Mouse (Mus musculus) liver, embryonic 15.5 days (tissue): ENCODE results near the gene Sstr5. TPM values are rescaled to one million over a fixed set of nuclear protein-coding genes. Genes with fewer than 3 reads are reported as not detected.
A peak's percentile ranks its signal among the peaks of the same experiment; 100 is the strongest.

Experiments
- ATAC-seq: fragments of 200-750 bp; cut with Nextera tagmentation; 2 replicates; pipeline ENCODE4 v1.8.0; 2017; ENCODE audit warnings: moderate number of reproducible peaks, mild to moderate bottlenecking, moderate library complexity; ENCODE audit not compliant: insufficient read depth
- H3K27ac ChIP-seq: fragments of 300-500 bp; sonication (generic); replicated peaks from 2 replicates; pipeline ENCODE4 v1.5.1; 2015; ENCODE audit warnings: mild to moderate bottlenecking, inconsistent platforms
- H3K27me3 ChIP-seq: fragments of 300-500 bp; sonication (generic); 2 replicates; pipeline ENCODE4 v1.6.1; 2015; ENCODE audit warnings: mild to moderate bottlenecking, inconsistent platforms
- H3K36me3 ChIP-seq: fragments of 300-500 bp; sonication (generic); replicated peaks from 2 replicates; pipeline ENCODE4 v1.6.1; 2015; ENCODE audit warnings: moderate library complexity, mild to moderate bottlenecking, inconsistent platforms
- H3K4me1 ChIP-seq: fragments of 300-500 bp; sonication (generic); replicated peaks from 2 replicates; pipeline ENCODE4 v1.6.1; 2015; ENCODE audit warnings: inconsistent platforms
- H3K4me2 ChIP-seq: fragments of 300-500 bp; sonication (generic); 2 replicates; pipeline ENCODE4 v1.6.1; 2015; ENCODE audit warnings: moderate library complexity, mild to moderate bottlenecking, inconsistent platforms
- H3K4me3 ChIP-seq: fragments of 300-500 bp; sonication (generic); replicated peaks from 2 replicates; pipeline ENCODE4 v1.5.1; 2015; ENCODE audit warnings: mild to moderate bottlenecking, inconsistent platforms
- H3K9ac ChIP-seq: fragments of 300-500 bp; sonication (generic); 2 replicates; pipeline ENCODE4 v1.6.1; 2015; ENCODE audit warnings: moderate library complexity, mild to moderate bottlenecking, inconsistent platforms
- H3K9me3 ChIP-seq: fragments of 300-500 bp; sonication (generic); replicated peaks from 2 replicates; pipeline ENCODE4 v1.6.1; 2016; ENCODE audit warnings: inconsistent platforms
- WGBS: fragments of 180-500 bp; shearing (Covaris S2); methylation state at CpG from one replicate; pipeline ENCODE4 v1.1.7; 2015; ENCODE audit warnings: mixed read lengths; ENCODE audit not compliant: insufficient replicate concordance; 5-methylcytosine and 5-hydroxymethylcytosine counted together
- polyA plus RNA-seq: library from polyadenylated mRNA; unstranded; fragments of >200 nt; fragmentation: Nextera tagmentation; extraction: Ambion mirVana; gene quantifications from 2 replicates; pipeline ENCODE4 v1.2.1, GENCODE M21; 2015

The Sstr5 gene
- polyA plus RNA-seq, 1 experiment from 2014 or later = not detected

DNA sequence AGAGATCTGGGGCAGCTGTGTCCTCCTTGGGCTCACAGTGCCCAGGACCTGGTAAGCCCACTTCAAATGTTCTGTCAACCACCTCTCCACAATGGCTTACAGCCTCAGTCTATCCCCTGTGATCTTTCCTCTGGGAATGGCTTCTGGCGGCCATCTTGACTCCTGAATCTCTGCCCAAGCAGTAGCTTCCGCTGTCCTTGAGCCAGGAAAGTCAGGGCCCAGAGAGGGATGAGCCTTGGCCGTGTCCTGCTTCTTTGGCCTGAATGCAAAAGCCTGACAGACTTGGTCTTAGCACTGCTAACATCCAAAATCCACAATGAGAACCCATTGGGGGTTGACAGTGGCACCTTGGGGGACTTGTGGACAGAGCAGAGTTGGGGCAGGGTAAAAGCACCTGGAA lies 14.8 kb upstream of the Sstr5 start:
- H3K36me3 ChIP-seq = no peaks in the 10 kb centered on the region
- H3K4me3 ChIP-seq = no peak overlapping the region
- no peaks in the 10 kb centered on the region for H3K27me3 ChIP-seq
- 41% methylated on average over 3 of the region's 3 CpGs for WGBS
- no peaks in the 10 kb centered on the region for H3K9me3 ChIP-seq
- H3K9ac ChIP-seq = no peak overlapping the region
- H3K4me1 ChIP-seq = no peaks in the 10 kb centered on the region
- no peak overlapping the region for H3K4me2 ChIP-seq
- H3K27ac ChIP-seq = no peak overlapping the region
- no peak for ATAC-seq

GRCm38 (mm10) chr17:25510074-25510830 lies 13.2 kb upstream of the Sstr5 start:
- H3K27ac ChIP-seq = no peak overlapping the region
- no peak overlapping the region for H3K4me3 ChIP-seq
- no peaks in the 10 kb centered on the region for H3K9me3 ChIP-seq
- H3K27me3 ChIP-seq = no peaks in the 10 kb centered on the region; the same call in 1 of the 2 replicates
- H3K4me1 ChIP-seq = no peaks in the 10 kb centered on the region
- WGBS = 57% methylated on average over 10 of the region's 10 CpGs
- H3K9ac ChIP-seq = no peak overlapping the region
- no peak for ATAC-seq
- H3K4me2 ChIP-seq = no peak overlapping the region
- H3K36me3 ChIP-seq = no peaks in the 10 kb centered on the region

DNA sequence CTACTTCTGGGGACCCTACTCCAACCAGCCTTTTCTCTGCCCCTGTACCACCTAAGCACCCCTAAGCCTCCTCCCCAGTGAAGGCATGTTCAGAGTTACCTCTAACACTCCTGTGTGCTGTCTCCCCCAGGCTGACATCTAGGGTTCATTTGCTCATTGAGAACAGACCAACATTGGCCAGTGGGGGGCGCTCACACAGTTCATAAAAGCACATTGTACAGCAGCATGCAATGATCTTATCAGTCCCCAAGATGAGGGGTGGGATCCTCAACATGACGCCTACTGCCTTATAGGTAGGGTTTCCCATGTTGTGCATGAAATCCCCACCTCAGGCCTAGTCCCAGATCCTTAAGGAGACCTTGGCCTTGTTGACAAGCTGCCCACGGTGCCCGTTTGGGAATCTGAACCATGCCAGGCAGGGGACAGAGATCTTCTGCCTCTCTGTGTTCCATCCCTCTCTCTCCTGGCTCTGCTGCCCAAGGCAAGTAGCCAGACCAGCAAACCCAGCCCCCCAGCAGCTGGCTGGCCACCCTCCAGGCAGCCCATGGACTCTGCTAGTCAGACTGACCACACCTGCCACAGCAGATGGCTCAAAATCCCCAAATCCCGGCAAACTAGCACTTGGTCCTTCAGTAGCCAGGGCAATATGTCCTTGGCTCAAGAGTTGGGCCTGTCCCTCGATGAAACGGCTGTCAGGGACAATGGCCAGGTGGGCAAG lies 11.9 kb upstream of the Sstr5 start:
- no peaks in the 10 kb centered on the region for H3K36me3 ChIP-seq
- H3K4me3 ChIP-seq = no peak overlapping the region
- H3K9me3 ChIP-seq = no peaks in the 10 kb centered on the region
- no peak overlapping the region for H3K4me2 ChIP-seq
- no peaks in the 10 kb centered on the region; the same call in 1 of the 2 replicates for H3K27me3 ChIP-seq
- no peak overlapping the region for H3K9ac ChIP-seq
- no peak for ATAC-seq
- WGBS = 42% methylated on average over 7 of the region's 7 CpGs
- no peak overlapping the region for H3K27ac ChIP-seq
- H3K4me1 ChIP-seq = no peaks in the 10 kb centered on the region

DNA sequence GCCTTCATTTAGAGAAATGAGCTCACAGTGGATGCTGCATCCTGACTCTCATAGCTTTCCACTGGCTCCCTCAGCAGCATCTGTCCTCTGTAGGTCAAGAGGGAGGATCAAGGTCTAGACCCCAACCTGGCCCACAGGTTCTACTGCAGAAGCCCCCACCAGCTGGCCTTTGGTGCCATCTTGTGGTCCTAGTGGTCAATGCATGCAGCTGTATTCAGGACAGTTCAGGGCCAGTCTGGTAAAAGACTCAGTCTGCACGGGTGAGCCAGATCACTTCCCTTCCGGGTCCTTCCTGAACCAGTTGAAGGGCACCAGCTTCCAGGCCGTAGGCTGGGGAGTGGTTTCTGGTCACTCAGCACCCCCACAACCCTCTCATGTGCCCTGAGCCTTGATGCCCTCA lies 10.7 kb upstream of the Sstr5 start:
- no peaks in the 10 kb centered on the region for H3K9me3 ChIP-seq
- ATAC-seq = no peak
- H3K4me1 ChIP-seq = no peaks in the 10 kb centered on the region
- WGBS = 14% methylated on average over 3 of the region's 3 CpGs
- H3K27me3 ChIP-seq = no peaks in the 10 kb centered on the region; the same call in 1 of the 2 replicates
- no peak overlapping the region for H3K9ac ChIP-seq
- H3K36me3 ChIP-seq = no peaks in the 10 kb centered on the region
- no peak overlapping the region for H3K4me3 ChIP-seq
- no peak overlapping the region for H3K27ac ChIP-seq
- H3K4me2 ChIP-seq = no peak overlapping the region

- no peaks in the 10 kb centered on the region for H3K4me1 ChIP-seq
- H3K27me3 ChIP-seq = peaks cover 19% of the 10 kb centered on the region
- WGBS = 32% methylated on average over 4 of the region's 4 CpGs
- H3K4me2 ChIP-seq = no peak overlapping the region
- H3K4me3 ChIP-seq = no peak overlapping the region
- H3K27ac ChIP-seq = no peak overlapping the region
- H3K9me3 ChIP-seq = no peaks in the 10 kb centered on the region
- no peak for ATAC-seq
- no peaks in the 10 kb centered on the region for H3K36me3 ChIP-seq
- H3K9ac ChIP-seq = no peak overlapping the region
These were observed 5.5 kb upstream of the Sstr5 start for GRCm38 (mm10) chr17:25502599-25502998.

DNA sequence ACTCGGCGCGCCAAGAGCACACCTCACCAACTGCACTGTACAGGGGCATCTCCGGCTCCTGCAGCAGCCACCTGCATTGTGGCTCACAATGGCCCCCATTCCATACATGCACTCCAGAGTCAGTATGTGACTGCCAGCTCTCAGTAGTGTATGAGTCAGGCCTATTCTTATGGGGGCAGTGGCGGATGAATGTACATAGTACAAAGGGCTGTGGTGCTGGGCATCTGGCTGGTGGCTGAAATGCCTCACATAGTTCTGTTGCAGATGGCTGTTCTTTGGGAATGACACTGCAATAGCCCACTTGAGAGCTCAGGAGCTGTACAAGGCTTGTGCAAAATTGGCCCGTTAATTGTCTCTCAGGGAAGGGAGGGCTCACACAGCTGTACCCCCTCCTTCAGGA lies 15.0 kb downstream of the Sstr5 start:
- Histone ChIP-seq H3K4me3 (no peak overlapping the region), H3K4me2 (no peak overlapping the region), H3K27ac (no peak overlapping the region), H3K9me3 (no peaks in the 10 kb centered on the region), H3K27me3 (peaks cover 8% of the 10 kb centered on the region; the same call in 1 of the 2 replicates), H3K9ac (no peak overlapping the region), H3K4me1 (no peaks in the 10 kb centered on the region), H3K36me3 (no peaks in the 10 kb centered on the region)
- WGBS = 73% methylated on average over 6 of the region's 6 CpGs
- no peak for ATAC-seq

- H3K9ac ChIP-seq = no peak overlapping the region
- H3K9me3 ChIP-seq = no peaks in the 10 kb centered on the region
- no peak overlapping the region for H3K27ac ChIP-seq
- H3K4me1 ChIP-seq = no peaks in the 10 kb centered on the region
- no peak overlapping the region for H3K4me3 ChIP-seq
- WGBS = 29% methylated on average over 4 of the region's 4 CpGs
- no peaks in the 10 kb centered on the region for H3K36me3 ChIP-seq
- peaks cover 17% of the 10 kb centered on the region for H3K27me3 ChIP-seq
- ATAC-seq = no peak
- H3K4me2 ChIP-seq = no peak overlapping the region
These were observed 16.3 kb downstream of the Sstr5 start for GRCm38 (mm10) chr17:25480820-25481219.

DNA sequence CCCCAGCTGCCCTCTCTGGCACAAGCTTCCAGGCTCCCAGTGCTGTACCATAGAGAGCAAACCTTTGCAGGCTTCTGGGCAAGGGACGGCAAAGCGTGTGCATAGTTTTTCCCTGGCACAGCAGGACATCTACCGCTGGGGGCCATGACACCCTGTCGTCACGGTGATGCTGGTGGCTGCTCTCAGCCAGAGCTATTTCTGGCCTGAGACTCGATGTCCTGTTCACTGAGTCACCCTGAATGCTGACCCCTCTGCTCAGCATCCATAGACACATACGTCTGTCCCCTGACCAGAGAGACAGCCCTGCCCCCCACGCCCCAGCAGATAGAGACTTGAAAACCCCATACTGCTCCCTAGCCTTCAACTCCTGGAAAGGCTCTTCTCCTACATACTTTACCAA lies 16.9 kb downstream of the Sstr5 start:
- ATAC-seq = no peak

DNA sequence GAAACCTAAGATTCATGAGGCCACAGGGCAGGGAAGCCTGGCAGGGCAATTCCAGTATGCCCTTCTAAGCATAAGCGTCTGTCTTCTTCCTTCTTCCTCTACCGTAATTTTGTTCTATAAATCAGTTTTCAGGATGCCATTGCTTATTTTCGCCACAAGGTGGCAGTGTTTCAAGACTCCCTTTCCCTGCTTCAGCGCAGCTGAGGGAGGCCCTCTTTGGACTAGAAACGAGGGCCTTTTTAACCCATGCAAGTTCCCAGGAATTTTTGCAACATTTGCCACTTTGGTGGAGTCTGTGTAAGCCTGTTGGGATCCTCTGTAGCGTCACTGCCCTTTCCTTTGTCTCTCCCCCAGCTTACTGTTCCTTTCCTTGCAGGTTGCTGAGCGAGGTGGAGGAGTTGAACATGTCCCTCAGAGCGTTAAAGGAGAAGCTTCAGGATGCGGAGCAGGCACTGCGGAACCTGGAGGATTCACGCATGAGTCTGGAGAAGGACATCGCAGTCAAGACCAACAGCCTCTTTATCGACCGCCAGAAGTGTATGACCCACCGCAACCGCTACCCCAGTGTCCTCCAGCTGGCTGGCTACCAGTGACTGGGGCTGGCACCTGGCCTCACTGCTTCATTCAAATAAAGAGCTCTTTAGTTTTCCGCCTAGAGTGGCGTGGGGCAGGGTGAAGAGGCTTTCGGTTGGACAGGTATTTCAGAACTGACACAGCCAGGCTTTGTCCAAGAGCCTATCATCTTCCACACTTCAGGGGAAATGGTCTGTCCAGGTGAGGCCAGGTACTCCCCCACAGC lies 20.9 kb downstream of the Sstr5 start:
- Histone ChIP-seq H3K4me1 (peaks cover 16% of the 10 kb centered on the region), H3K4me2 (no peak overlapping the region), H3K4me3 (no peak overlapping the region), H3K36me3 (no peaks in the 10 kb centered on the region), H3K9ac (no peak overlapping the region), H3K27ac (no peak overlapping the region), H3K27me3 (peaks cover 35% of the 10 kb centered on the region), H3K9me3 (no peaks in the 10 kb centered on the region)
- no peak for ATAC-seq
- WGBS = 36% methylated on average over 19 of the region's 19 CpGs

More for the DNA sequence above, 16.9 kb downstream of the Sstr5 start:
- Histone ChIP-seq H3K4me3 (no peak overlapping the region), H3K4me1 (no peaks in the 10 kb centered on the region), H3K27ac (no peak overlapping the region), H3K27me3 (peaks cover 23% of the 10 kb centered on the region), H3K9ac (no peak overlapping the region), H3K9me3 (no peaks in the 10 kb centered on the region), H3K36me3 (no peaks in the 10 kb centered on the region), H3K4me2 (no peak overlapping the region)
- WGBS = 48% methylated on average over 8 of the region's 8 CpGs

GRCm38 (mm10) chr17:25474330-25475077 lies 22.6 kb downstream of the Sstr5 start:
- no peak; the same call in 1 of the 2 replicates for ATAC-seq
- H3K4me1 ChIP-seq = peaks cover 16% of the 10 kb centered on the region
- H3K4me3 ChIP-seq = peak overlapping the region; percentile 41
- H3K27me3 ChIP-seq = peaks cover 35% of the 10 kb centered on the region
- no peak overlapping the region for H3K9ac ChIP-seq
- no peaks in the 10 kb centered on the region for H3K9me3 ChIP-seq
- no peaks in the 10 kb centered on the region for H3K36me3 ChIP-seq
- WGBS = 1% methylated on average over 38 of the region's 38 CpGs
- no peak overlapping the region for H3K27ac ChIP-seq
- peak overlapping the region; percentile 70 for H3K4me2 ChIP-seq
